9 mouse cellular contexts compared by ENCODE assay signal in genomic region chr2:165275124-165275640, GRCm38 (mm10). TPM values are rescaled to one million over a fixed set of nuclear protein-coding genes. Genes with fewer than 3 reads are reported as not detected.
DNase-seq lines count a peak whose midpoint lies in the region; ATAC-seq and TF ChIP-seq lines count a peak whose summit lies in the region.
"Had no signal": no experiment of that assay in that cellular context is flagged by ENCODE, and none has a peak within 500 bp of the region (broad histone marks: within the 10 kb centered on the region; RNA-seq: fewer than 3 reads in every experiment).

No protein-coding gene starts in this region.

- H3K9ac ChIP-seq in kidney, postnatal 0 days (ENCODE audit: low read depth, low read length): no peak overlapping the region
- 0 out of 2 replicates have a peak overlapping the region, but pooled peaks have one; percentile 5 for H3K9ac ChIP-seq in embryonic facial prominence, embryonic 14.5 days (ENCODE audit: low read depth, low read length)
- H3K9ac ChIP-seq in intestine, embryonic 16.5 days (ENCODE audit: low read depth, low read length): no peak overlapping the region

- H3K27me3 ChIP-seq in kidney, postnatal 0 days (ENCODE audit: insufficient read depth, low read length): no peaks in the 10 kb centered on the region
- H3K27me3 ChIP-seq in embryonic facial prominence, embryonic 14.5 days (replicated peaks; ENCODE audit: control insufficient read depth, insufficient read depth, low read length): no peaks in the 10 kb centered on the region
- no peaks in the 10 kb centered on the region for H3K27me3 ChIP-seq in intestine, embryonic 16.5 days (replicated peaks; ENCODE audit: control insufficient read depth, insufficient read depth, low read length)

- no peak overlapping the region for H3K4me3 ChIP-seq in kidney, postnatal 0 days (replicated peaks; ENCODE audit: low read depth, low read length)
- H3K4me3 ChIP-seq in embryonic facial prominence, embryonic 14.5 days (ENCODE audit: low read depth, low read length): no peak overlapping the region
- H3K4me3 ChIP-seq in intestine, embryonic 16.5 days (ENCODE audit: low read length): no peak overlapping the region

- no peaks in the 10 kb centered on the region for H3K4me1 ChIP-seq in kidney, postnatal 0 days (replicated peaks; ENCODE audit: insufficient read depth, low read length)
- H3K4me1 ChIP-seq in embryonic facial prominence, embryonic 14.5 days (ENCODE audit: control insufficient read depth, insufficient read depth, low read length): no peaks in the 10 kb centered on the region; the same call in 1 of the 2 replicates
- H3K4me1 ChIP-seq in intestine, embryonic 16.5 days (ENCODE audit: control insufficient read depth, insufficient read depth, low read length): peaks cover 5% of the 10 kb centered on the region; the same call in 1 of the 2 replicates

- H3K9me3 ChIP-seq in kidney, postnatal 0 days (replicated peaks; ENCODE audit: low read length): no peaks in the 10 kb centered on the region
- no peaks in the 10 kb centered on the region for H3K9me3 ChIP-seq in embryonic facial prominence, embryonic 14.5 days (ENCODE audit: control insufficient read depth, low read length)
- H3K9me3 ChIP-seq in intestine, embryonic 16.5 days (ENCODE audit: control insufficient read depth, low read length): no peaks in the 10 kb centered on the region

- ATAC-seq in kidney, postnatal 0 days (replicated peaks; ENCODE audit: low FRiP score, low read depth): peak; percentile 57; the same call in 1 of the 2 replicates
- peak; percentile 80 for ATAC-seq in embryonic facial prominence, embryonic 14.5 days (ENCODE audit: low read depth)
- ATAC-seq in intestine, embryonic 16.5 days: peak; percentile 47

- peak; percentile 29 for DNase-seq in kidney, postnatal 0 days (ENCODE audit: low spot score)
- DNase-seq in kidney, postnatal 25 days: no peak
- DNase-seq in embryonic facial prominence, embryonic 14.5 days (ENCODE audit: low spot score): peak; percentile 62
- peak; percentile 64 for DNase-seq in retina, embryonic 14.5 days (ENCODE audit: low spot score)
- no peak for DNase-seq in ovary, postnatal 14 days (ENCODE audit: low spot score)
- no peak for DNase-seq in gastrocnemius, postnatal 25 days
- no peak for DNase-seq in gastrocnemius, postnatal 36 days

- H3K4me2 ChIP-seq in kidney, postnatal 0 days (ENCODE audit: low read length): no peak overlapping the region
- no peak overlapping the region for H3K4me2 ChIP-seq in embryonic facial prominence, embryonic 14.5 days (ENCODE audit: low read depth, low read length)
- no peak overlapping the region for H3K4me2 ChIP-seq in intestine, embryonic 16.5 days (ENCODE audit: low read depth, low read length)

- H3K36me3 ChIP-seq in kidney, postnatal 0 days (ENCODE audit: insufficient read depth, low read length): peaks cover 7% of the 10 kb centered on the region; the same call in 1 of the 2 replicates
- peaks cover 14% of the 10 kb centered on the region; the same call in 1 of the 2 replicates for H3K36me3 ChIP-seq in embryonic facial prominence, embryonic 14.5 days (ENCODE audit: control insufficient read depth, insufficient read depth, low read length)
- peaks cover 5% of the 10 kb centered on the region; the same call in 1 of the 2 replicates for H3K36me3 ChIP-seq in intestine, embryonic 16.5 days (ENCODE audit: control insufficient read depth, insufficient read depth, low read length)

- intact Hi-C loops in gastrocnemius, postnatal 36 days (cut with DNase I): no loop called here

- no peak for TF ChIP-seq CTCF in kidney, postnatal 0 days (IDR thresholded peaks at IDR 0.05; ENCODE audit: low read depth)

- H3K27ac ChIP-seq in kidney, postnatal 0 days: no peak overlapping the region
- H3K27ac ChIP-seq in embryonic facial prominence, embryonic 14.5 days (replicated peaks; ENCODE audit: low read depth, low read length): no peak overlapping the region
- no peak overlapping the region for H3K27ac ChIP-seq in intestine, embryonic 16.5 days (ENCODE audit: low read length)
- H3K27ac ChIP-seq: macrophage had no signal

- 20% methylated on average over 8 of the region's 8 CpGs for WGBS in kidney, postnatal 0 days
- WGBS in embryonic facial prominence, embryonic 14.5 days: 22% methylated on average over 6 of the region's 8 CpGs
- 43% methylated on average over 8 of the region's 8 CpGs for WGBS in intestine, embryonic 16.5 days

RNA-seq across cellular contexts. Expression of gene Slc35c2, which starts 12.5 kb away (rescaled TPM):
- 51.6 and 55.7 TPM in 2 replicates for polyA plus RNA-seq in kidney, postnatal 0 days (2015; fragmentation: Nextera tagmentation; extraction: Ambion mirVana)
- 45.6 and 52.1 TPM in 2 replicates for polyA plus RNA-seq in embryonic facial prominence, embryonic 14.5 days (2014; fragmentation: Nextera tagmentation; extraction: Ambion mirVana)
- 135 and 154 TPM in 2 replicates for polyA plus RNA-seq in intestine, embryonic 16.5 days (2015; fragmentation: Nextera tagmentation; extraction: Ambion mirVana)
- total RNA-seq in gastrocnemius, postnatal 25 days (2021): 10 to 100 TPM; 16.0 to 17.0 TPM
- 10 to 100 TPM; 19.5 to 20.8 TPM for total RNA-seq in gastrocnemius, postnatal 36 days (2021)

RNA-seq across cellular contexts. Expression of gene Cdh22, which starts 40.5 kb away (rescaled TPM):
- 1.5 and 1.6 TPM in 2 replicates for polyA plus RNA-seq in kidney, postnatal 0 days (2015; fragmentation: Nextera tagmentation; extraction: Ambion mirVana)
- polyA plus RNA-seq in embryonic facial prominence, embryonic 14.5 days (2014; fragmentation: Nextera tagmentation; extraction: Ambion mirVana): 0.33 and 0.93 TPM in 2 replicates
- polyA plus RNA-seq in intestine, embryonic 16.5 days (2015; fragmentation: Nextera tagmentation; extraction: Ambion mirVana): 0.40 and 0.50 TPM in 2 replicates
- under 1 TPM; 0.08 to 0.18 TPM for total RNA-seq in gastrocnemius, postnatal 25 days (2021)
- total RNA-seq in gastrocnemius, postnatal 36 days (2021): under 1 TPM; 0.10 to 0.20 TPM
- polyA plus RNA-seq: macrophage had no signal

RNA-seq across cellular contexts. Expression of gene Elmo2, which starts 51.1 kb away (rescaled TPM):
- polyA plus RNA-seq in kidney, postnatal 0 days (2015; fragmentation: Nextera tagmentation; extraction: Ambion mirVana): 51.5 and 59.3 TPM in 2 replicates
- 70.6 and 77.3 TPM in 2 replicates for polyA plus RNA-seq in embryonic facial prominence, embryonic 14.5 days (2014; fragmentation: Nextera tagmentation; extraction: Ambion mirVana)
- polyA plus RNA-seq in intestine, embryonic 16.5 days (2015; fragmentation: Nextera tagmentation; extraction: Ambion mirVana): 63.5 and 67.2 TPM in 2 replicates
- total RNA-seq in gastrocnemius, postnatal 25 days (2021): 10 to 100 TPM; 12.7 to 13.4 TPM
- 10 to 100 TPM; 12.2 to 14.5 TPM for total RNA-seq in gastrocnemius, postnatal 36 days (2021)

Comparison
In these comparisons a context has a peak if more than half of its experiments do, and no peak if none do; other contexts are left out.
1. DNase-seq: peak in kidney, postnatal 0 days (single experiment), embryonic facial prominence, embryonic 14.5 days (single experiment) and retina, embryonic 14.5 days (single experiment); none in kidney, postnatal 25 days (0 of 2), ovary, postnatal 14 days (single experiment), gastrocnemius, postnatal 25 days (single experiment) and gastrocnemius, postnatal 36 days (0 of 2).
2. Peak in every context shown above with its lines, with median percentiles within 50 percentile points of each other: ATAC-seq.